Mouse (Mus musculus) macrophage (primary cell): Measurements from ENCODE around the gene Ccn1. TPM values are rescaled to one million over a fixed set of nuclear protein-coding genes. Genes with fewer than 3 reads are reported as not detected.

Experiments
- H3K27ac ChIP-seq: fragments of 350-480 bp; formaldehyde crosslinking; 2 replicates; pipeline ENCODE4 v1.9.0; 2021
- H3K36me3 ChIP-seq: fragments of 350-480 bp; formaldehyde crosslinking; 2 replicates; pipeline ENCODE4 v1.9.0; 2021; ENCODE audit errors: inconsistent target
- H3K4me3 ChIP-seq: fragments of 350-480 bp; formaldehyde crosslinking; 2 replicates; pipeline ENCODE4 v1.9.0; 2021; ENCODE audit errors: inconsistent target
- H3K79me2 ChIP-seq: fragments of 350-480 bp; formaldehyde crosslinking; 2 replicates; pipeline ENCODE4 v1.9.0; 2021; ENCODE audit errors: inconsistent target
- WGBS: methylation state at CpG from one replicate; pipeline ENCODE4 v1.1.7; 2026; ENCODE audit warnings: inconsistent platforms; ENCODE audit not compliant: missing documents; 5-methylcytosine and 5-hydroxymethylcytosine counted together
- polyA plus RNA-seq: library from polyadenylated mRNA; stranded (reverse); fragments of 250-400 nt; gene quantifications from 3 replicates; pipeline ENCODE4 v1.2.4, GENCODE M21; 2018; ENCODE audit warnings: inconsistent platforms

The Ccn1 gene
- polyA plus RNA-seq, 1 experiment from 2014 or later = 0.29 TPM

DNA sequence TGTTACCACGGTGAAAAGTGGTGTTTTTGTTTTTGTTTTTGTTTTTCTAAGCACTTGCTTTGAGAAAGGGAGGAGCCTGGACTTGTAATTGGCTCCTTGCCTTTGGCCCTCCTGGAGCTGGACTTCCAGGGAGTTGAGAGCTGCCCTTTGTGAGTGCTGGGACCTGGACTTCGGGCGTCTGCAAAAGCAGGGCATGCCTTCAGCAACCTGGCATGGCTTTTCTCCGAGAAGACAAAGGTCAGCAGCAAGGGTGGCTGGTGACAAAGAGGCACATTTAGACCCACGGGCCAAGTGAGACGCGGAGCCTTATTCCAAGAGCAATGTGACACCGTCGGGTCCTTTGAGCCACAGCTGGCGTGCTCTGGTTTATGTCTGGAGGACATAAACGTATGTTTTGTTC lies 6.9 kb downstream of the Ccn1 start:
- Histone ChIP-seq H3K79me2 (no peaks in the 10 kb centered on the region), H3K36me3 (no peaks in the 10 kb centered on the region), H3K4me3 (no peak overlapping the region), H3K27ac (no peak overlapping the region)
- WGBS = 79% methylated on average over 11 of the region's 11 CpGs

DNA sequence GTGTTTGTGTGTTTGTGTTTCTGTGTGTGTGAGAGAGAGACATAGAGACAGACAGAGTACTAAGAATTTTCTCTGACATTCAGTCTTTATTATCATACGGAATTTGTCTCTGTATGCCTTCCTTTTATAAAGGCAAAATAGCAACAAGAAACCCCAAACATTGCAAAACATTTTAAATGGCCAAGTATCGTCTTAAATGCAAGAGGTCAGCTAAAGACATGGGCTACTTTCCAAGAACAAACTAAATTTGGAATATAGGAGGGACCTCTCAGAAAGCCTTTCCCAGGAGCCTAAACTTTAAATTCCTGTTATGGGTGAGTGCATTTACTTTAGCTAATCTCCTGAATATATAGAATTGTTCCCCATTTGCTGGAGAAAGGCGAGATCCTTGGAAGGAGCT lies 7.9 kb downstream of the Ccn1 start:
- Histone ChIP-seq H3K79me2 (no peaks in the 10 kb centered on the region), H3K36me3 (no peaks in the 10 kb centered on the region), H3K4me3 (no peak overlapping the region), H3K27ac (no peak overlapping the region)
- 91% methylated on average over 3 of the region's 3 CpGs for WGBS

DNA sequence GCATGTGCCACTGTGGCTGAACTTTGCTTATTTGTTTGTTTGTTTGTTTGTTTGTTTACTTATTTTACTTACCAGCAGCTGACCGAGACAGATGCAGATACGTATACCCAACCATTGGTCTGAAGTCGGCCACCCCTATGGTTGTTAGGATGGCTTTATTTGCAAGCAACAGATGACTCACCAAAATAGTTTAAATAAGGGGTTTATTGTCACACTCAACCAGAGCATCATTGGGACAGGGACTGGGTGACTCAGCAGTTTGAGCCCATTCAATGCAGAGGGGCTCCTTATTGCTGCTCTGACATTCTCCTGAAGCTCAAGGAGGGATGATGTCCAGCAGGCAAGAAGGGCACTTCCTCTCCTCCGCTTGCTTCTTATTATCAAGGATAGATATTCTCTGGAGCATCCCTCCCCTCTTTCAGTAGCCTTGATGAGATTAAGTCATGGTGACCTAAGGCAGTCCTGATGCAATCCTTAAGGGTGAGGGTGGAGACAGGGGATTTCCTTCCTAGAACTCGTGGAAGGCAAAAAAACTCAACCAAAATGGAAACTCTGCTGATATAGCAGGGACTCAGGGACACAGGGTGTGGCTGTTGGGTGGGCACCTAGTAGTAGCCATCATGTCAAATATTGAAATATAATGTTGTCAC lies 8.6 kb downstream of the Ccn1 start:
- WGBS = 82% methylated on average over 5 of the region's 5 CpGs
- Histone ChIP-seq H3K79me2 (no peaks in the 10 kb centered on the region), H3K36me3 (no peaks in the 10 kb centered on the region), H3K4me3 (no peak overlapping the region), H3K27ac (no peak overlapping the region)

DNA sequence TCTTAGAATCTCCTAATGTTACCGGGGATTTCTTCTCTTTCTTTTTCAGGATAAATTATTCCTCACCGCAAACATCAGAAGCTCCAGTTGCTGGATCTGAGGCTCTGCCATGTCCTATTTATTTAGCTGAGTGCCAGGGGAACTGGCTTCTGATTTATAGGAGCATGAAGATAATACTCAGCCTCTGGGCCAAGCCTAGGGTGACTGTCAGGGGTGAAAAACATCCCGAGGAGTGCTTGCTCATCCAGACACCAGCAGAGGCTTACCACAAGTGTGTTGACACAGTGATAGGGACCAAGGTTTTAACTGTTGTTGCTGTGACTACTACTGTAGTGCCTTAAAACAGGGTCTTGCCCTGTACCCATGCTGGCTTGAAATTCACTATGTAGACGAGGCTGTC lies 9.2 kb downstream of the Ccn1 start:
- H3K4me3 ChIP-seq = no peak overlapping the region
- no peaks in the 10 kb centered on the region for H3K36me3 ChIP-seq
- 96% methylated on average over 3 of the region's 4 CpGs for WGBS
- no peaks in the 10 kb centered on the region for H3K79me2 ChIP-seq
- H3K27ac ChIP-seq = no peak overlapping the region

DNA sequence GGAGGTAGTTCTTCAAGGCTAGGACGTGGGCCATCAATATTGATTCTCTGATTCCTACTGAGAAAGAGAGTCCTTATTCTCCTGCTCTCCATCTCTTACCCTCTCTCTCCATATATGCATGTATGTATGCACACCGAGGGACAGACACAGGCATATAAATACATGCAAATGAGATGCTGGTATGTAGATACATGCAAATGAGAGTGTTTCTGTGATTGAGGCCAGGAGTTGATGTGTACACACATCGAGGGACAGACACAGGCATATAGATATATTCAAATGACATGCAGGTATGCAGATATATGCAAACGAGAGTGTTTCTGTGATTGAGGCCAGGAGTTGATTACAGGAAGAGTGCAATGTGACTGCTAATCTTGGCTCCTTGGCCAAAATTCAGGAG lies 9.6 kb downstream of the Ccn1 start:
- no peaks in the 10 kb centered on the region for H3K36me3 ChIP-seq
- no peak overlapping the region for H3K27ac ChIP-seq
- H3K79me2 ChIP-seq = no peaks in the 10 kb centered on the region
- WGBS = 90% methylated on average over 4 of the region's 4 CpGs
- H3K4me3 ChIP-seq = no peak overlapping the region

DNA sequence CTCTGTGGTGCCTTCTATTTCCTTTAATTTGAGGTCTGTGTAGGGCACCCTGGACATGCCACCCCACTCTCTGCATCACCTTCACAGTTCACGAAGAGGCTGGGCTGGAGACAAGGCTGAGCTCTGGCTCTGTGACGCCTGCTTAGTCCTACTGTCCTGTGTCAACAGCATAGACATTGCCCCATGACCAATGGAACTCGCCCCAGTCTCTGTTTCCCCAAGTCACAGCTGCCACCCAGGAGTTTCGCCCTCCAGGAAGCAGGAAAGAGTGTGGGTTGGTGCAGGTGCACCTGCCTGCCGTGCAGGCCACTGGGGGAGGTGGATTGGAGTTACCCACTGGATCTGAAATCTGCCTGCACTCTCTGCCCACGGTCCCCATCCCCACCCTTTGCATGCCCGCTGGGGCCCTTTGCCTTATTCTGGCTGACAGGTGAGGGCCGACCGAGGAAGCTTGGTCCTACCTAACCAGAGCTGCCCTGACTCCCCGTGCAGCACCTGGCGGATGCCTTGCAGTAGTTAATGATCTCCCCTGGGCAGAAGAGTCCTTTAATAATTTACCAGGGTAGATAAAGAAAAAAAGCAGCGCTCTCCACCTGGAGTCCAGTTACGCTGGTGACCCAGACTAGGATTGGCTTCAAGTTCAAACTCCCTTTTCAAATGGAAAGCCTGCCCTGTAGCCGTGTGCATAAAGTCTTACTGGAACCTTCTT lies 15.6 kb downstream of the Ccn1 start:
- 80% methylated on average over 14 of the region's 14 CpGs for WGBS
- H3K4me3 ChIP-seq = no peak overlapping the region
- H3K79me2 ChIP-seq = no peaks in the 10 kb centered on the region

DNA sequence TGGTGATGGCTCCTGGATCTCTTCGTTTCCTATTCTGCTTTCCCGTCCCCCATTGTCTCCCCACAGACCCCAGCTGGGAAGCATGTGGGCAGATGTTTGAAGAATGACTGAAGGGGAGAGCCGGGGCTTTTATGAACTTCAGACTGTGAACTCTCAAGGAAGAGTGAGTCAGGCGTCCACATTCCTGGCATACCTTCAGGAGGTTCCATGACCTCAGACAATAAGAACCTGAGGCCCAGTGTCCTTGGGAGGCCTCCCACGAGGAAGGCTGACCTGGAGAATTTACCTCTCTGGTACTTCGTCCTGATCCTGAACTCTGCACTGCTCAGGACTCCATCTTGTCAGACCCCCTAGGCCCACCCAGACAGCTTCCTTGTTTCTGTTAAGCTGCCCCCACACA lies 16.9 kb downstream of the Ccn1 start:
- 87% methylated on average over 6 of the region's 6 CpGs for WGBS
- H3K4me3 ChIP-seq = no peak overlapping the region
- H3K79me2 ChIP-seq = no peaks in the 10 kb centered on the region
- H3K36me3 ChIP-seq = no peaks in the 10 kb centered on the region
- H3K27ac ChIP-seq = no peak overlapping the region

More for the DNA sequence above, 15.6 kb downstream of the Ccn1 start:
- no peaks in the 10 kb centered on the region for H3K36me3 ChIP-seq
- no peak overlapping the region for H3K27ac ChIP-seq

DNA sequence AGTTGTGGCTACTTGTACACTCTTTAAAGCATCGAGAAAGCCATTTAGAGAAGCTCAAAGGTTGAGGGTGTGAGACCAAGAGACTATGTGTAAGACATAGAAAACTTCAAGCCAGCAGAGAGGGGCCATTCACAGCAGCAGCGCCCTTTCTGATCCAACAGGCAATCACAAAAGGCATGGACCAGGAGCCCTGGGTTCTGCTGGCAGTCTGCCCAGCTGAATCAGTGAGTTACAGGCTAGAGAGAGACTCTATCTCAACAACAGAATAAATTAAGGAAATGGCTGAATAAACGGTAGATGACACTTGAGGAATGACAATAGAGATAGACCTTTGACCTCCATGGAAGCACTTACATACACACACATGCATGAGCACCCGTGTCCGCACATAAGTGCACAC lies 21.1 kb downstream of the Ccn1 start:
- Histone ChIP-seq H3K36me3 (no peaks in the 10 kb centered on the region), H3K27ac (no peak overlapping the region), H3K79me2 (no peaks in the 10 kb centered on the region), H3K4me3 (no peak overlapping the region)
- 92% methylated on average over 5 of the region's 5 CpGs for WGBS

DNA sequence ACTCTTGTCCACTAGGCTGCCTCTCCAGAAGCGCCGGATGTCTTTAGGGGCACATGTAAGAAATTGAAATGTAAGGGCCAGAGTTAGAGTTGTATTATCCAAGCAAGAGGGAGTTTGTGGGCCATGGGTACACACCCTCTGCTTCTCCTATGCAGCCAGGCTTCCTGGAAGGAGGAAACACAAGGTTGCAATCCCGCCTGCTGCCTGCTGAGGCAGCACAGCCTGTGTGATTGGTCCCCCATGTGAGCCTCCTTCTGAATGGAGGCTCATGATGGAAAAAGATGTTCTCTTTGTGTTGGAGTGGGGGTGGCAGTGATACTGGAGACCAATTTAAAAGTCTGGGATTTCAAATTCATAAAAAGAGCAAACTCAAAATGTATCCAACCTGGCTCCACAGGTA lies 22.0 kb downstream of the Ccn1 start:
- H3K27ac ChIP-seq = no peak overlapping the region
- H3K79me2 ChIP-seq = no peaks in the 10 kb centered on the region
- whole genome bisulfite sequencing = 78% methylated on average over 3 of the region's 3 CpGs
- no peak overlapping the region for H3K4me3 ChIP-seq
- no peaks in the 10 kb centered on the region for H3K36me3 ChIP-seq

DNA sequence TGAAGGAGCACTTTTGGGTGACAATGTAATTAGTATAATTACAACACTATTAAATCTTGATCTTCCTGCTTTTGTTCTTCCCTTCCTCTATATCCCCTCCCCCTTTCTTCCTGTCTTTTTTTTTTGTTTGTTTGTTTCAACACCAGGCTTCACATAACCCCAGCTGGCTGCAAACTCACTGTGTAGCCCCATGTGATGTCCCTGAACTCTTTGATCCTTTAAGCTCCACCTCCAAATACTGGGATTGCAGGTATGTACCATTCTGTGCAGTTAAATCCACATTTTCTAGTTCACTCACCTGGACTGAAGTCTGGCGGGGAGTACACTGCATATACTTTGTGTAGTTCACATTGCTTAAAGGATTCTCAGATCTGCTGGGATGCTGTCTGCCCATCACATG lies 23.7 kb downstream of the Ccn1 start:
- Histone ChIP-seq H3K27ac (no peak overlapping the region), H3K36me3 (no peaks in the 10 kb centered on the region), H3K79me2 (no peaks in the 10 kb centered on the region), H3K4me3 (no peak overlapping the region)
- 100% methylated on average over 1 of the region's 1 CpGs for WGBS

DNA sequence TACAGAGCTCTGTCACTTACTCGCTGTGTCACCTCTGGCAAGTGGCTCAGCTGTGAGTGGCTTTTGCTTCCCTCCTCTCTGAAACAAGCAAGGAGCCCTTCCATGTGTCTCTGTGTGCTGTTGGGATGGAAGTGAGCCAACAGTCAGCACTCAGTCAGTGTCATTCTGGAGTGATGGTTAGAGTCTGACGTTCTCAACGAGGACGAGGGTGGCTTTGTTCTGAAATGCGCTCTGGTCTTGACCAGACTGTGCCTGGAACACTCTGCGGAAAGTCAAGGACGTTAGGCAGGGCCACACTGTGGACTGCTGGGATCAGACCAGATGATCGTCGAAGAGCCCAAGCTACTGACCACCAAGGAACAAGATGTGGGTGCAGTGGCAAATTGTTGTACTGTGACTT lies 24.2 kb downstream of the Ccn1 start:
- H3K4me3 ChIP-seq = no peak overlapping the region
- 89% methylated on average over 9 of the region's 9 CpGs for WGBS
- no peaks in the 10 kb centered on the region for H3K79me2 ChIP-seq
- no peaks in the 10 kb centered on the region for H3K36me3 ChIP-seq
- no peak overlapping the region for H3K27ac ChIP-seq

DNA sequence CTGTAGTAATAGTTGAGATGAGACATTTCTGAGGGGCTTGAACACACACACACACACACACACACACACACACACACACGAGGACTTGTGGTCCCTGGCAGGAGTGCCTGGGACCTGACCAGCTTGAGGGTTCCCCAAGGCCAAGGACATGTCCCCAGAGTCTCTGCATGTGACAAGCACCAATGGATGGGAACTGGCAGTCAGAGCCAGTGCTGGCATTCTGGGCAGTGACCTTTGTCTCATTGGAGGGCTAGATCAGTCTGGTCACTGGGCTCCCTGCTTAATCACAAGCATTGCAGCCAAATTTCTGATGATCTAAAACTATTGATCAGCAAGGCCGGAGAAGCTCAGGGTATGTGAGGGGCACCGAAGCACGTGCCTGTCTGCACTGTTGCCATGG lies 25.0 kb downstream of the Ccn1 start:
- no peaks in the 10 kb centered on the region for H3K36me3 ChIP-seq
- H3K4me3 ChIP-seq = no peak overlapping the region
- H3K27ac ChIP-seq = no peak overlapping the region
- WGBS = 94% methylated on average over 3 of the region's 4 CpGs
- H3K79me2 ChIP-seq = no peaks in the 10 kb centered on the region

DNA sequence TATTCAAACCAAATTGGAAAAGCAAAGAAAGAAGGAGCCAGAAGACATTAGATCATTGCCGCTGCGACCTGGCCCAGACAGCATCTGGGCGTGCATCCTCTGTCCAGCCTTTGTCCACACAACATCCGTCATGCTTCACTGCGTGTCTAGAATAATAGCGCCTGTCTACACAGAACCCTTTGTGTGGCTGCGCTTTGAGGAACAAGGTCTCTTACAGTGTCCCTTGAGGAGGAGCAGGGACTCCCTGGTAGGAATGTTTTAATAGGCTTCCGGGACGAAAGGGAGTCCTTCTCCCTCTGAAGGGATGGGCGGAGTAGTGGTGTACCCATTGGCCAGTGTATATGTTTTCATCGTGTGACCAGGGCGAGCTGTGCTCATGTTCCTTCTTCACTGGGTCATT lies 26.7 kb downstream of the Ccn1 start:
- WGBS = 94% methylated on average over 12 of the region's 12 CpGs
- no peak overlapping the region for H3K27ac ChIP-seq
- H3K36me3 ChIP-seq = no peaks in the 10 kb centered on the region

DNA sequence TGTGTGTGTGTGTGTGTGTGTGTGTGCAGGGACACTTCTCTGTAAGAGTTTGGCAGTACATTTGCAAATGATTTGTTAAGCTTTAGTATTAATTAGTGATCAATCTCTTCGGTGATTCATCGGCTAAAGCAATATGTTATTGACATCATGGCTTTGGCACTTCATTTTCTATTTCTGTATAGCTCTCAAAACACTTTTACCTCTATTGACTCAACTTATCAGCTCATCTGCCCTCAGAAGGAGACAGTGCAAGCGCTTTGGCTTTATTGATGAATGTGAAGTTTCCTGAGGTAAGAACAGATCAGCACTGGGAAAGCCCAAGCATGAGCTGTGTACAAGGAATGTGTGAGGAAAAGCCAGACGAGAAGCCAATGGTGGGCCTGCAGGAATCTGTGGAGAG lies 28.6 kb downstream of the Ccn1 start:
- no peaks in the 10 kb centered on the region for H3K36me3 ChIP-seq
- H3K79me2 ChIP-seq = no peaks in the 10 kb centered on the region
- no peak overlapping the region for H3K27ac ChIP-seq
- 90% methylated on average over 4 of the region's 4 CpGs for WGBS
- H3K4me3 ChIP-seq = no peak overlapping the region

More for the DNA sequence above, 26.7 kb downstream of the Ccn1 start:
- Histone ChIP-seq H3K4me3 (no peak overlapping the region), H3K79me2 (no peaks in the 10 kb centered on the region)

DNA sequence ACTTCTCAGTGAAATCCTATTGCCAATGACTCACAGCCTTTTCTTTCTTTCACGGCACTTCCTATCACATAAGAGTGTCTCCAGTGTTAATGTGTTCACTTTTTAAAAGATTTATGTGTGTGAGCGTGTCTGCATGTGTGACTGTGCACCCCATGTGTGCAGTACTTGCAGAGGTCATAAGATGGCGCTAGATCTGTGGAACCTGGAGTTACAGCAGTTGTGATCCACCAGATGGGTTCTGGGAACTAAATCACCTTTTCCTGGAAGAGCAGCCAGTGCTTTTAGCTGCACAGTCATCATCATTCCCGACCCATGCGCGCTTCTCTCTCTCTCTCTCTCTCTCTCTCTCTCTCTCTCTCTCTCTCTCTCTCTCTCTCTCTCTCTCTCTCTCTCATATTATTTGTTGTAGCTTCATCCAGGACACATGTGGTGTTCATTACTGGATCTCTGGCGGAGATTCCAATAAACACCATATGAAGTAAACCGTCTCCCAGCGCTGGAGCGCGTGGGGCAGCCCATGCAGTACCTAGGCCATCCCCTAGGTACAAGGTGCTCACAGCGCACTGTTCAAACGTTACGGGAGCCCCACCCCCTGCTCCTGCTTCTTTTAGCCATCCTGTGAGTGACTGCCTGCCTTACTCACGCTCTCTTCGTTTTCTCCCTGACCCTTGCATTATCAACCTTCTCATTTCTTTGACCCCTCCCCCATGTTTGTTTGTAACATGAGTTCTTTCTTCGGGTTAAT lies 30.0 kb downstream of the Ccn1 start:
- no peaks in the 10 kb centered on the region for H3K36me3 ChIP-seq
- WGBS = 93% methylated on average over 15 of the region's 17 CpGs

More for the DNA sequence above, 30.0 kb downstream of the Ccn1 start:
- Histone ChIP-seq H3K27ac (no peak overlapping the region), H3K79me2 (no peaks in the 10 kb centered on the region), H3K4me3 (no peak overlapping the region)
